Mouse (Mus musculus) liver, embryonic 12.5 days (tissue): ENCODE data around the gene Ide. TPM values are rescaled to one million over a fixed set of nuclear protein-coding genes. Genes with fewer than 3 reads are reported as not detected.

Experiments
- ATAC-seq: fragments of 200-750 bp; cut with Nextera tagmentation; 2 replicates; pipeline ENCODE4 v1.8.0; 2017; ENCODE audit warnings: moderate number of reproducible peaks, mild to moderate bottlenecking, moderate library complexity
- H3K27ac ChIP-seq: fragments of 300-500 bp; sonication (generic); 2 replicates; pipeline ENCODE4 v1.5.1; 2016; ENCODE audit warnings: mild to moderate bottlenecking
- H3K27me3 ChIP-seq: fragments of 300-500 bp; sonication (generic); replicated peaks from 2 replicates; pipeline ENCODE4 v1.6.1; 2016; ENCODE audit warnings: mild to moderate bottlenecking, moderate library complexity
- H3K36me3 ChIP-seq: fragments of 300-500 bp; sonication (generic); 2 replicates; pipeline ENCODE4 v1.6.1; 2016; ENCODE audit warnings: mild to moderate bottlenecking, moderate library complexity
- H3K4me1 ChIP-seq: fragments of 300-500 bp; sonication (generic); 2 replicates; pipeline ENCODE4 v1.6.1; 2016
- H3K4me2 ChIP-seq: fragments of 300-500 bp; sonication (generic); 2 replicates; pipeline ENCODE4 v1.6.1; 2016; ENCODE audit warnings: mild to moderate bottlenecking, moderate library complexity
- H3K4me3 ChIP-seq: fragments of 300-500 bp; sonication (generic); 2 replicates; pipeline ENCODE4 v1.5.1; 2016; ENCODE audit warnings: mild to moderate bottlenecking, moderate library complexity
- H3K9ac ChIP-seq: fragments of 300-500 bp; sonication (generic); 2 replicates; pipeline ENCODE4 v1.6.1; 2016; ENCODE audit warnings: mild to moderate bottlenecking, moderate library complexity
- H3K9me3 ChIP-seq: fragments of 300-500 bp; sonication (generic); replicated peaks from 2 replicates; pipeline ENCODE4 v1.6.1; 2016; ENCODE audit warnings: mild to moderate bottlenecking, moderate library complexity
- WGBS: fragments of 180-500 bp; shearing (Covaris S2); methylation state at CpG from one replicate; pipeline ENCODE4 v1.1.7; 2016; ENCODE audit not compliant: insufficient replicate concordance; 5-methylcytosine and 5-hydroxymethylcytosine counted together
- polyA plus RNA-seq: library from polyadenylated mRNA; unstranded; fragments of >200 nt; fragmentation: Nextera tagmentation; extraction: Ambion mirVana; gene quantifications from 2 replicates; pipeline ENCODE4 v1.2.1, GENCODE M21; 2016

Ide gene
- polyA plus RNA-seq, 1 experiment from 2014 or later = 54.2 TPM

- Histone ChIP-seq H3K4me3 (no peak overlapping the region), H3K9me3 (no peaks in the 10 kb centered on the region), H3K27me3 (peaks cover 9% of the 10 kb centered on the region; the same call in 1 of the 2 replicates), H3K9ac (no peak overlapping the region), H3K4me1 (peaks cover 22% of the 10 kb centered on the region), H3K4me2 (no peak overlapping the region), H3K27ac (no peak overlapping the region), H3K36me3 (no peaks in the 10 kb centered on the region)
- WGBS = 67% methylated on average over 4 of the region's 4 CpGs
- ATAC-seq = no peak
These were observed 75.3 kb downstream of the Ide start for GRCm38 (mm10) chr19:37262389-37262788.

GRCm38 (mm10) chr19:37255321-37255720, 82.3 kb downstream of the Ide start:
- Histone ChIP-seq H3K4me3 (no peak overlapping the region), H3K4me2 (no peak overlapping the region), H3K9me3 (no peaks in the 10 kb centered on the region), H3K27me3 (peaks cover 3% of the 10 kb centered on the region; the same call in 1 of the 2 replicates), H3K9ac (no peak overlapping the region), H3K36me3 (no peaks in the 10 kb centered on the region), H3K4me1 (no peaks in the 10 kb centered on the region; the same call in 1 of the 2 replicates), H3K27ac (no peak overlapping the region)
- 75% methylated on average over 9 of the region's 9 CpGs for WGBS
- no peak for ATAC-seq

DNA sequence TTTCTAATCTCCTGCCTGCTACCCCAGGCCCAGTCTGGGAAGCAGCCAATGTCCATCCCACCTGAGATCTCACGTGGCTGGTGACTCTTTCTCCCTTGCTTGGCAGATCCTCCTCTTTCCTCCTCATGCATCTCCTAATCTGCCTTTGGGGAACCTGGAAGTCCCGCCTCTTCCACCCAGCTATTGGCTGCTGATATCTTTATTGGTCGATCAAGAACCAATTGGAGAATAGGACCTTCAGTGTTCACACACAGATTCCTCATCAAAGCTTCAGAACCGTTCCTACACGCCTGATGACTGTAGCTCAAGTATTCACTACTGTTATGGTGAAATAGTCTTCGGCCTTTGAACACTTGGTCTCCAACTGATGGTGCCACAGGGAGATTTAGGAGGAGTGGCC, 85.5 kb downstream of the Ide start:
- Histone ChIP-seq H3K36me3 (no peaks in the 10 kb centered on the region), H3K4me2 (no peak overlapping the region), H3K4me1 (no peaks in the 10 kb centered on the region; the same call in 1 of the 2 replicates), H3K9ac (no peak overlapping the region), H3K4me3 (no peak overlapping the region), H3K9me3 (no peaks in the 10 kb centered on the region), H3K27me3 (no peaks in the 10 kb centered on the region; the same call in 1 of the 2 replicates), H3K27ac (no peak overlapping the region)
- WGBS = 55% methylated on average over 6 of the region's 6 CpGs
- peak; percentile 30; the same call in 1 of the 2 replicates for ATAC-seq

GRCm38 (mm10) chr19:37248199-37248598, 89.5 kb downstream of the Ide start:
- H3K36me3 ChIP-seq = no peaks in the 10 kb centered on the region
- H3K27me3 ChIP-seq = no peaks in the 10 kb centered on the region; the same call in 1 of the 2 replicates
- H3K9ac ChIP-seq = no peak overlapping the region
- no peak overlapping the region for H3K27ac ChIP-seq
- H3K4me1 ChIP-seq = no peaks in the 10 kb centered on the region; the same call in 1 of the 2 replicates
- no peak overlapping the region for H3K4me2 ChIP-seq
- no peak for ATAC-seq
- H3K9me3 ChIP-seq = no peaks in the 10 kb centered on the region
- H3K4me3 ChIP-seq = no peak overlapping the region
- WGBS = 58% methylated on average over 3 of the region's 3 CpGs

DNA sequence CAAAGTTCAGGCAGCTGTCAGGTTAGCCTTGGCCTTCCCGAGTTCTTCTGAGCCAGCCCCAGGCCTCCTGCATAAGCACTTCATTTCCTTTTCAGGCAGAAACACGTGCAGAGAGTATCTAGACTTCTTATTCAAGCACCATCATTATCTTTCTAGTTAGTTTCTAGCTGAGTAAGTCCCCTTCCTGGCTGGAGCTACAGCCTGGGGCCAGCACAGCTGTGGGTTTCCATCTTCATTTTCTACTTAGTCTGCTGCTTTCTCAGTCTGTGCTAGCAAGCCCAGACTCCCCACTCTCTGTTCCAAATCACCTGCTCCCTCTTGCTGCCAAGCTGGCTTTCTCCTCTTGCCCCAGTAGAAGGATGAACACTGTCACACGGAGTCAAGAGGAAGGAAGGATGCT, 90.8 kb downstream of the Ide start:
- Histone ChIP-seq H3K36me3 (no peaks in the 10 kb centered on the region), H3K9ac (no peak overlapping the region), H3K27me3 (no peaks in the 10 kb centered on the region; the same call in 1 of the 2 replicates), H3K4me2 (no peak overlapping the region), H3K4me3 (no peak overlapping the region), H3K27ac (0 out of 2 replicates have a peak overlapping the region, but pooled peaks have one; percentile 1), H3K4me1 (peaks cover 5% of the 10 kb centered on the region), H3K9me3 (no peaks in the 10 kb centered on the region)
- 23% methylated on average over 3 of the region's 3 CpGs for WGBS
- ATAC-seq = no peak

DNA sequence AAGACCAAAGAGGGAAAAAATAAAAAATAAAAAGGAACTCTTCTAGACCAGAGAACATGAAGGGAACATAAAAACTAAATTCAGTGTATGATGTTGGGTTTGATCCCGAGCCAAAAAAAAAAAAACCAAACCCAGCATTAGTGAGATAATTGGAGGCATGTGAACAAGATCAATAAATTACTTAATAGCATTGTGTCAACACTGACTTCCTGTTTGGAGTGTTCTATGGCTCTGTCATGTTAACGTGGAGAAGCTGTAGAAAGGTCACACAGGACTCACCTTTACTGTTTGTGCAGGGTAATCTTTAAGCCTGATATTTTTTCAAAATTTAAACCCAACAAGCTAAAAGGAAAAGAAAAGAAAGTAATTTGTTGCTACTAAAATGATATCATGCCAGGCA, 94.9 kb downstream of the Ide start:
- H3K36me3 ChIP-seq = no peaks in the 10 kb centered on the region
- H3K9ac ChIP-seq = no peak overlapping the region
- H3K4me1 ChIP-seq = peaks cover 38% of the 10 kb centered on the region
- 47% methylated on average over 2 of the region's 2 CpGs for WGBS
- no peaks in the 10 kb centered on the region for H3K9me3 ChIP-seq
- peak overlapping the region; percentile 0; the same call in 1 of the 2 replicates for H3K27ac ChIP-seq
- no peak overlapping the region for H3K4me2 ChIP-seq
- no peaks in the 10 kb centered on the region for H3K27me3 ChIP-seq
- H3K4me3 ChIP-seq = no peak overlapping the region
- ATAC-seq = no peak

DNA sequence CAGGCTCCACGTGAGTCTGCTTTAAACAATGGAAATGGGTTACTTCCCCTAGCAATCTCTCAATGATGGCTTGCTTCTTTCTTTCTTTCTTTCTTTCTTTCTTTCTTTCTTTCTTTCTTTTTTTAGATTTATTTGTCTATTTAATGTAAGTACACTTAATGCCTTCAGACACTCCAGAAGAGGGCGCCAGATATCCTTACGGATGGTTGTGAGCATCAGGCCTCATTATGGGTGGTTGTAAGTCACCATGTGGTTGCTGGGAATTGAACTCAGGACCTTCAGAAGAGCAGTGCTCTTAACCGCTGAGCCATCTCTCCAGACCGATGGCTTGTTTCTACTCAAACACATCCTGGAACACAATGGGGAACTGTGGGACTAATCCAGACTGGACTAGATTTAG, 96.5 kb downstream of the Ide start:
- ATAC-seq = no peak
- H3K36me3 ChIP-seq = no peaks in the 10 kb centered on the region

DNA sequence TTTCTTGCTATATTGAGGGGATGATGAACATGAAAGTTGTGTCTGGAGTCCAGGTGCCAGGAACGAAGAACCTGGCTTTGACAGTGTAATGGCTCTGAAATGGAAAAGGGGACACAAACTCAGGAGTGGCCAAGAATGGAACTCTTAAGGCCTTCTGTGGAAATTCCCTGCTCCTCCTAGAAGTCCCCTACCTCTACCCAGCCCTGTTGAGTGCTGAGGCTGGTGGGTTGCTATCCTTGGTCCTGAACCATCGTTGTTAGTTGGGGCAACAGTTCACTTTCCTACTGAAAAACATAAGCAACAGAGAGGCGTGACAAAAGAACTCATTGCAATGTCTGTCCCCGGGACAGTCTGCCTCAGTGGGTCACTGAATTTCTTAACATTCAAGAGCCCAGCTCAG, 98.6 kb downstream of the Ide start:
- H3K4me2 ChIP-seq = peak overlapping the region; percentile 86
- no peaks in the 10 kb centered on the region for H3K36me3 ChIP-seq
- no peak for ATAC-seq
- H3K27ac ChIP-seq = peak overlapping the region; percentile 99
- WGBS = 19% methylated on average over 4 of the region's 4 CpGs
- peaks cover 75% of the 10 kb centered on the region for H3K4me1 ChIP-seq
- no peak overlapping the region for H3K4me3 ChIP-seq
- no peaks in the 10 kb centered on the region for H3K9me3 ChIP-seq
- peak overlapping the region; percentile 84 for H3K9ac ChIP-seq
- H3K27me3 ChIP-seq = peaks cover 22% of the 10 kb centered on the region

More for the DNA sequence above, 96.5 kb downstream of the Ide start:
- Histone ChIP-seq H3K9ac (no peak overlapping the region), H3K4me2 (no peak overlapping the region), H3K9me3 (no peaks in the 10 kb centered on the region), H3K4me1 (peaks cover 54% of the 10 kb centered on the region), H3K4me3 (no peak overlapping the region), H3K27me3 (peaks cover 1% of the 10 kb centered on the region), H3K27ac (no peak overlapping the region)
- WGBS = 60% methylated on average over 5 of the region's 5 CpGs

DNA sequence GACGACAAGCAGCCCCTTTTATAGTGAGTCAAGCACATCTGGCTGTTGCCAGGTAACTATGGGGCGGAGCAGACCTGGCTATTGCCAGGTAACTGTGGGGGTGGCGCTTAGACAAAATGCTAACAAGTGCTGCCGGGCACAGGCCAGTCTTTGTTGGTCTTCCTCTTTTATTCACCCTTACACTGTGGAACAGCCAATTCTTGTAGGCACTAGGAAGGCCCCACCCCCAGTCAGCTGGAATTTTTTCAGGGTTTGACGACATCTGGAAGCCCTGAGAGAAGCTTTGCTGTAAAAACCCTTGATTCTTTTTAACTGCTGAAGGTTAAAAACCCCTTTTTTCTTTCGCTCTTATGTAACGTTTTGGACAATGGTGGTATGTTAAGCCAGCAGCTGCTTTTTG, 99.0 kb downstream of the Ide start:
- Histone ChIP-seq H3K27ac (peak overlapping the region; percentile 99), H3K9me3 (no peaks in the 10 kb centered on the region), H3K4me1 (peaks cover 79% of the 10 kb centered on the region), H3K36me3 (no peaks in the 10 kb centered on the region), H3K4me3 (peak overlapping the region; percentile 47), H3K27me3 (peaks cover 27% of the 10 kb centered on the region), H3K9ac (peak overlapping the region; percentile 84), H3K4me2 (peak overlapping the region; percentile 86)
- ATAC-seq = peak; percentile 13
- WGBS = 24% methylated on average over 7 of the region's 7 CpGs

GRCm38 (mm10) chr19:37237712-37238437, 99.8 kb downstream of the Ide start:
- 3% methylated on average over 15 of the region's 15 CpGs for WGBS
- peak overlapping the region; percentile 47 for H3K4me3 ChIP-seq
- H3K27ac ChIP-seq = peak overlapping the region; percentile 99
- H3K36me3 ChIP-seq = no peaks in the 10 kb centered on the region
- peak overlapping the region; percentile 84 for H3K9ac ChIP-seq
- ATAC-seq = peak; percentile 89
- H3K9me3 ChIP-seq = no peaks in the 10 kb centered on the region
- peak overlapping the region; percentile 86 for H3K4me2 ChIP-seq
- H3K4me1 ChIP-seq = peaks cover 87% of the 10 kb centered on the region
- peaks cover 28% of the 10 kb centered on the region for H3K27me3 ChIP-seq

DNA sequence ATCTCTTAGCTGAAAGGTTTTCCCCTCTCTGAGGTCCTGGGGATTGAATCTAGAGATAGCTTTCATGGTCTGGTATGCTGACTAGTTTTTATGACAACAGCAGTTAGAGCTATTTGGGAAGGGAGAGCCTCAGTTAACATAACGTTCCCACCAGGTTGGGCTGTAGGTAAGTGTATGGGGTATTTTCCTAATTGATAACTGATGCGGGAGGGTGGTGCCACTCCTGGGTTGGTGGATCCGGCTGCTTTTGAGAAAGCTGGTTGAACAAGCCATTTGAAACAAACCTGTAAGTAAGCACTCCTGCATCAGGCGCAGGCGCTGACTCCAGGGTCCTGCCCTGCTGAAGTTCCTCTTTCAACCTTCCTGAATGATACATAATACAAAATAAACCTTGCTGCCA, 100.3 kb downstream of the Ide start:
- Histone ChIP-seq H3K27me3 (peaks cover 28% of the 10 kb centered on the region), H3K4me1 (peaks cover 92% of the 10 kb centered on the region), H3K4me3 (peak overlapping the region; percentile 47), H3K36me3 (no peaks in the 10 kb centered on the region), H3K9ac (peak overlapping the region; percentile 84), H3K4me2 (peak overlapping the region; percentile 86), H3K9me3 (no peaks in the 10 kb centered on the region), H3K27ac (peak overlapping the region; percentile 99)
- ATAC-seq = peak; percentile 48
- WGBS = 21% methylated on average over 5 of the region's 5 CpGs

DNA sequence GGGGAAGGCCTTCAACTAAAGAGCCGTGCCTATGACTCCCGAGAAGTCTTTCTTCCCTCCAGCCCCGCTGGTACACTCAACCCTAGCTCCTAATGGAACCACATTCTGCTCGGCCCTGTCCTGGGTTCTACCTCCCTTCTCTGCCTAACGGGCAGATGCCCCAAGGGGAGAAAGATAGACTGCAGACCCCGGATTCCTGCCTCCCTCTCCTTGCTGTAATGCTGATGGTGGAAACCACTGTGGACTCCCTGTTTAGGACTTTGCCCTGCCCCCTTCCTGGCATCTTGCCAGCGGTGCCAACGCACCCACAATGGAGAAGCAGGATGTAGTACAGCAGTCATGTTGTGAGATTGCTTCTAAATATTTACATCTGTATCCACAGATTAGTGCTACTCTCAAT, 101.8 kb downstream of the Ide start:
- H3K27me3 ChIP-seq = peaks cover 28% of the 10 kb centered on the region
- no peaks in the 10 kb centered on the region for H3K36me3 ChIP-seq
- H3K9ac ChIP-seq = peak overlapping the region; percentile 84
- no peak for ATAC-seq
- no peaks in the 10 kb centered on the region for H3K9me3 ChIP-seq
- peaks cover 96% of the 10 kb centered on the region for H3K4me1 ChIP-seq
- 65% methylated on average over 8 of the region's 8 CpGs for WGBS
- peak overlapping the region; percentile 99 for H3K27ac ChIP-seq
- H3K4me2 ChIP-seq = peak overlapping the region; percentile 86
- no peak overlapping the region for H3K4me3 ChIP-seq
